Mouse (Mus musculus) E14TG2a.4 (cell line): ENCODE measurements around the gene Map3k19.

ENCODE experiments used
- CTCF ChIP-seq: conservative IDR thresholded peaks from 2 replicates; pipeline ENCODE4 v1.5.1; 2014; ENCODE audit warnings: low read length
- POU5F1 ChIP-seq: IDR thresholded peaks from 2 replicates; pipeline ENCODE4 v1.6.1; 2014; ENCODE audit warnings: low read length, borderline replicate concordance

GRCm38 (mm10) chr1:127861900-127862299 is 7.1 kb upstream of the Map3k19 start:
- TF ChIP-seq CTCF = no peak
- no peak for TF ChIP-seq POU5F1
